Mouse (Mus musculus): Measurements from ENCODE around the gene Map4k5.

Map4k5 gene

GRCm38 (mm10) chr12:69843531-69844445 is 49.2 kb downstream of the Map4k5 start:
- no peak for DNase-seq (ENCODE audit: low read depth, low spot score)

DNA sequence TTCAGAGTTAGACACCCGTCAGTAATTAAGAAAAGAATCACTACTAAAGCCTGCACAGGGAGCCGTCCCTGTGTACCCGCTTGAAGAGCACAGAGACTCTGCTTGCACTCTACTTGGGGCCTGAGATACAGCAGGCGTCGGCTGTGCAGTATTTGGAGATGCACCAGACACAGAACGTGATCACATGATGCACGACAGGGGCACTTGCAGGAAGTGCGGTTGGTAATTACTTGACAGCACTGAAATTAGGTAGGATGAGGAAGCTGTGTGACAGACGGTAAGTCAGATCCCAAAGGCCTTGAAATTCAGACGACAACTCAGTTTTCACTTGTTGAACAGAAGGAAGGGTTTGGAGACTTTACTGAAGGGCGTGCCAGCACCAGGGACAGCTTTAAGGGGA is 54.6 kb downstream of the Map4k5 start:
- no peak for DNase-seq (ENCODE audit: low read depth, low spot score)

DNA sequence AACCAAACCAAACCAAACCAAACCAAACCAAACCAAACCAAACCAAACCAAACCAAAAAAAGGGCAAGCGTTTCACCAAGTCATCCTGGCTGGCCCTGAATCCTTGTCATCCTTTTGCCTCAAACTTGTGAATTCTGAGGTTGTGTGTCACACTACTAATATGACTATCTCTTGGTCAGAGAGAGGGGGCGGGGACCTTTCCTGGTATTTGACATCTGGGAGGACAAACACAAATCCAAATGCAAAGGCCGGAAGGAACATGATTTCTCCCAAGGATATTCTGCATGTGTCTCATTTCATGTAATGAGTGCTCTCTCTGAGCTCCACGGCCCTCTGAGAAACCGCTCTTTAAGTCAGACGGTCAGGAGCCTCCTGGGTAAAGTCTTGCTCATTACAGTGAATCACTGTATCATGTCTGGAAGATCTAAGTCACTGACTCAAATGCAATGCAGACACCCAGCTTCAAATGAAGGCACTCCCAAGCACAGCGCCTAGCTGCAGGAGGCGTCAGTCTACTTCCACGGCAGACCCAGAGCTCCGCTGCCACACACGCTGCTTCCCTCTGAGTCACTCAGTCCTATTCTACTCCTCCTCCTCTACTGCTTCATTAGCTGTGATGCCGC is 58.9 kb downstream of the Map4k5 start:
- no peak for DNase-seq (ENCODE audit: low read depth, low spot score)

DNA sequence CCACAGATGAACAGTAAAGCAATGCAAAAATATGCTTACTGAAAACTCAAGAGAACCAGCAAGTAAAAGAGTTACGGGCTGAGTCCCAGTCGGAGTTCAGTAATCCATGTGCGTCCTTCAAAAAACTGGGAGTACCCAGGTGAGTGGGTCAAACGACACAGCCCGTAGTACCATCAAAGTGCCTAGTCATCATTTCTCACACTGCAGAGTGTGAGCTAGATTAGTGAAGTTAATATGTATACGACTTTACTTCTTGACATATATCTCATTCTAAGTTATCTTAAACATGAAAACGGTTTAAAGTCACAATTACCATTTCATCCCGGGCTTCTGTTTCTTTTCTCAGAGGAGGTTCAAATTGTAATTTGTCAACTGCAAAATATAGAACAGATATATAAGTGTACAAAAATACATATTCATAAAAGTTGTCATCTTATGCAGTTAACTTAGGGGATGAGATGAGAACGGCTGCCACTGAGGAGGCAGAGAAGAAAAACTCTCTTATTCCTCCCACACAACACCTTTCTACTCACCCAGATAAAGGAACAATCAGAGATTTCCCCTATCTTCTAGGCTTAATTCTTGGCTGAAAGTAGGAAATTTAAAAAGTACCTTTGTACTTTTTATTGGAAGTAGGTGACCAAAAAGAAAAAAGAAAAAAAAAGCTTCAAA is 61.6 kb downstream of the Map4k5 start:
- DNase-seq (ENCODE audit: low read depth, low spot score) = no peak

GRCm38 (mm10) chr12:69828214-69828613 is 64.8 kb downstream of the Map4k5 start:
- no peak for DNase-seq (ENCODE audit: low read depth, low spot score)

GRCm38 (mm10) chr12:69824881-69825597 is 68.0 kb downstream of the Map4k5 start:
- no peak for DNase-seq (ENCODE audit: low read depth, low spot score)

DNA sequence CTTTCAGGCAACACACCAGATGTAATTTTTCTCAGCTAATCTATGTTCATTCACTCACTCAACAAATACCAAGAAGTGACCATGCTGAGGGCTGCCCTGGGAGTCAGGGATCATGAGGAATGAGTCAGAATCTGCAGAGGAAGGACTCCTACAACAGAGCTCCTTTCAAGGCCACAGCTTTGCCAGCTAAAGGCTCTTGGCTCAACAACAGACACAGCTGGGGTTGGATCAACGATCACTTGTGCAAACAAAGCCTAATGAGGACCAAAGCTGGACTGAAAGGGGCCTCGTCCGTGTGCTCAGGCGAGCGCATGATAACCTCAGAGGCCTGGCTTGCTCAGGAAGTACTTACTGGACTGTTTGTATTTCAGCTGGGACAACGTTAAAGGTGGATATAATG is 78.7 kb downstream of the Map4k5 start:
- DNase-seq (ENCODE audit: low read depth, low spot score) = no peak

- DNase-seq (ENCODE audit: low read depth, low spot score) = no peak
These were observed 79.4 kb downstream of the Map4k5 start for GRCm38 (mm10) chr12:69813596-69813995.

DNA sequence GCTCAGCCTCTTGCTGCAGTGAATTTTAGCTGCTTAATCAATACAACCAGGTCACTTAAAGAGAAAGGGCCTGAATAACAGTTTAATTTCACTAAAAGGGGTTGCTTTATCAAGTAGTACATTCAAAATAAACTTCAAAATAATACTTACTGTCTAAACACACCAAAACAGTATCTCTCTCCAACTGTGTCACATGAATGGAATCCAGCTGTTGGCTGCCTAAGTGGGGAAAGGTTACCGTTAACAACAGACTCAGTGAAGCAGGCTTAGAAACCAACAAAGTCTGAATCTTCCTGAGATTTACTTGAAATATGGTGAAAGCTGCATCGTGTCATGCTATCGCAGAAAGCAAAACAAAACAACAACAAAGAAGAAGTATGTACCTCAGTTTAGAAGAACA is 80.0 kb downstream of the Map4k5 start:
- DNase-seq (ENCODE audit: low read depth, low spot score) = no peak

- DNase-seq (ENCODE audit: low read depth, low spot score) = no peak
These were observed 81.0 kb downstream of the Map4k5 start for GRCm38 (mm10) chr12:69811976-69812375.

DNA sequence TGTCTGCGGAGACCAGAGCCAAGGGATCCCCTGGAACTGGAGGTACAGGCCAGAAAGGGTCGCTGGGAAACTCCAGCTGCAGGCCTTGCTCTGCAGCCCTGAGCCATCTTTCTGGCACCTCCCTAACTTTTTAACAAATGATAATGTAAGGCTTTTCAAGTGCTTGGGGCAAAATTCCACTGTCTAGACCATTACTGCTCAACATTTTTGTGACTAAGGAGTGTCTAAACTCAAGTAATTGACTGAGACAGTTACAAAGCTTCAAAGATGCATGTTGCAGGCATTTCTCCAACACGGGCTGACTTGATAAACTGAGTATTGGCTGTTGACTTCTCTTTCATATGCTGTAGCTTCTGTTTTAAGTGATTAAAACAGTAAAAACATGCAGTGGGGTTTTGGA is 83.6 kb downstream of the Map4k5 start:
- DNase-seq (ENCODE audit: low read depth, low spot score) = no peak

DNA sequence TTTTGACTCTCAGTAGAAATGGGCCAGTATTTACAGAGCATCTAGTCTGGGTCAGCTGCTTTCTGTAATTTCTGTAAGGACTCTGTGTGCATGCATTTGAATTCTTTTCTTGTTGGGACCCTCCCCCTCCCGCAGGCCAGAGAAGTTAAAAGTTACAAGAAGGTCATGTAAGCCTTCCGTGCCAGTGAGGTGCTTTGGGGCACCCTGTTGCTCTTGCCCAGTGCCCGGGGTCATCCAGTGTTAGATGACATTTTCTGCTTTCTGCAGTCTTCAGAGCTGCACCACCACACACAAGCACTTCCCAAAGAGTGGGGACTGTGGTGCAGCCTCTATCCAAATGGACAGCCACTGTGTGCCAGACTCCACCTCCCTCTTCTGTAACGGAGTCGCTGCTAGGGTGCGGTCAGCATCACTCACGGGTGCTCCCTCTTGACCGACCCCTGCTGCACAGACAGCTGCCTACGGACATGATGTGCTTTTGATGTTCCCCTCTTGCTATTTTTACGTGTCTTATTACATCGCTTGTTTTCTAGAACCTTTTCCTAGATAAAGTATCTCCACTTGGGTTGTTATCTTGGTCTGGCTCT is 85.5 kb downstream of the Map4k5 start:
- DNase-seq (ENCODE audit: low read depth, low spot score) = no peak

- DNase-seq (ENCODE audit: low read depth, low spot score) = no peak
These were observed 87.9 kb downstream of the Map4k5 start for GRCm38 (mm10) chr12:69805148-69805547.

DNA sequence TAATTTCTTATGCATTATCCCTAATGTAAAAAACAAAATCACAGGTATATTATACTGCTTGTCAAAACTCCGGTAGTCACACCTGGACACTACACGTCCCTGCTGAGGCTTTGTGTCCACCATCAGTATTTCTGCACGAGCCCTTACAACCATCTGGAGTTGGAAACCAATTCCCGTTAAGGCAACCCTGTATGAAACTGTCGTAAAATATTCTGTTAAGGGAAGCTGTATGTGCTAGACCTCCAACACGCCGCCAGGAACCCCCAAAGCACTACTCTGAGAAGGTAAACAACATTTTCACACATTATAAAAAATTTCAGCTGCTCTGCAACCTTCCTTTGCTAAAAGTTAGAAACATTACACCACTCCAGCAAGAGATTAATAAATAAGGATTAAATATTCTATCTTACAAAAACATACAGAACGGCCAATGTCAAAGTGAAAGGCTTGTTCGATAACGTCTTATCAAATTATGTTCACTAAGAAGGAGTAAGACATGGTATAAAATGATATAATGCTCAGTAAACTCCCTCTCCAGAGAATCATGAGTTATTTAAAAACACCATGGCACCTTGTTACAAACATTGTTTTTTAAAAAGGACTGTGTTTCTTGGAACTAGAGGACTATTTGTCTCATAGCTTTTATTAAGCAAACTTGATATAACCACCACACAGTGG is 88.5 kb downstream of the Map4k5 start:
- no peak for DNase-seq (ENCODE audit: low read depth, low spot score)

- DNase-seq (ENCODE audit: low read depth, low spot score) = no peak
These were observed 89.8 kb downstream of the Map4k5 start for GRCm38 (mm10) chr12:69803196-69803595.

DNA sequence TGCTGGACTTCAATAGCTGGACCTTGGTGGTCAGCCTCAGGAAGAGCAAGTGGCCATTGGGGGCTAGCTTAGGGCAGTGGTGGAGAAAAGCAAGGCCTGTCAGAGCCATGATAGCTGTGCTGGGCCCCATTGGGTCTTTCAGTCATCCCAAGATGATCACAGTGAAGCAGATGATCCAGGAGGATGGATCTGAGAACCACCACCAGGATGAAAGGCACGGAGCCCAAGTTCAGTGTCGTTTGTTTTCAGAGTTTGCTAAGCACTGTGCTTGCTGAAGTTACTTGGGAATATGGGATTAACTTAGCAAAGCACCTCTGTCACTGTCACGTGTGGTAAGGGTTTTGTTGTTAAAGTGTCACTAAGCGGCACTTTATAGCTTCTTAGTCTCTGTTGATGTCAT is 92.4 kb downstream of the Map4k5 start:
- no peak for DNase-seq (ENCODE audit: low read depth, low spot score)

GRCm38 (mm10) chr12:69796311-69796710 is 96.7 kb downstream of the Map4k5 start:
- no peak for DNase-seq (ENCODE audit: low read depth, low spot score)

GRCm38 (mm10) chr12:69790530-69791505 is 102.2 kb downstream of the Map4k5 start, which contains the start of gene Cdkl1:
Gene Cdkl1 (minus strand): TSS chr12:69791267.
- no peak for DNase-seq (ENCODE audit: low read depth, low spot score)

- DNase-seq (ENCODE audit: low read depth, low spot score) = no peak
These were observed 103.1 kb downstream of the Map4k5 start for GRCm38 (mm10) chr12:69789766-69790529.

Data from retina, adult 2 months (tissue).